Mouse (Mus musculus) C2C12 (cell line): ENCODE data around the gene Mroh8.

Experiments used
- CEBPB ChIP-seq: IDR thresholded peaks from one replicate; pipeline ENCODE4 v1.6.1; 2011; ENCODE audit warnings: low read depth, mild to moderate bottlenecking, control low read depth, moderate library complexity
- CTCF ChIP-seq: IDR thresholded peaks from one replicate; pipeline ENCODE4 v1.5.1; 2011; ENCODE audit not compliant: control insufficient read depth, insufficient read depth, insufficient read length
- MYOD1 ChIP-seq: IDR thresholded peaks from one replicate; pipeline ENCODE4 v1.6.1; 2011; ENCODE audit warnings: low read depth; ENCODE audit not compliant: control insufficient read depth, insufficient read length
- USF1 ChIP-seq: IDR thresholded peaks from one replicate; pipeline ENCODE4 v1.6.1; 2011; ENCODE audit warnings: low read depth, mild to moderate bottlenecking, control low read depth, moderate library complexity

DNA sequence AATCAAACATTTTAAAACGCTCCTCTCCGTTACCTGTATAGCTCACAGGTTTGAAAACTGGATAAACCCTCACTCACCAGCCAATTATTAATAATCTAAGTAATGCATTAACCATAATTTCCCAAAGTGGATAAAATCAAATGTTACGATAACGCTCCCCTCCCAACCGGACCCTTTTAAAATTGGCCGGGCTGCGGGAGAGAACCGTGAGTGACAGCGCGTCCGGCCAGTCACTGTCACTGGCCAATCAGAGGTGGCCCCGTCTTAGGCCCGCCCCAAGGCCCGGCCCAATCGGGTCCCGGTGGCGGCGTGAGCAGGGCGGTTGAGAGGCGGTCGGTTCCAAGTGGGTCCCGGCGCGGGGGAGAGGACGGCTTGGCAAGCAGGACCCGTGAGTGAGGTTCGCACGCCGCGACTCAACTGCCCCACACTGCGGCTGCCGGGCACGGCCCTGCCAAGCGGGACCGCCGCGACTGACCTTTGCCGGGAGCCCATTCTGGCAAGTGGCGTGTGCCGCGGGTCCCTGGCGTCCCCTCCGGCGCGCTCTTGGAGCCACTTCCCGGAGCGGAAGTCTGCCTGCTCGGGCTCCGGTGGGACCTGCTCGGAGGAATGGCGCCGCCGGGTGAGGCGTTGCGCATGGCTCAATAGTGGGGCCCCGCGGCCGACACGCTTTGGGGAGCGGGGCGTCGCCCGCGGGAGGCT is 483 bp downstream of the Mroh8 start, which contains the start of gene Rpn2:
- TF ChIP-seq CTCF (no peak), USF1 (no peak), MYOD1 (no peak), CEBPB (no peak)
